ENCODE assay signal across 13 mouse cellular contexts in genomic region chr15:65535606-65536005, GRCm38 (mm10).
DNase-seq lines count a peak whose midpoint lies in the region.
"Had no signal": no experiment of that assay in that cellular context is flagged by ENCODE, and none has a peak within 500 bp of the region (broad histone marks: within the 10 kb centered on the region; RNA-seq: fewer than 3 reads in every experiment).

No protein-coding gene starts in this region.

- DNase-seq in cerebellum, postnatal 10 days = peak; percentile 8 to 26
- no peak for DNase-seq in cerebellum, adult 18-20 months
- DNase-seq in left cerebral cortex, postnatal 4 days = peak; percentile 20
- DNase-seq in left cerebral cortex, adult 9 months (ENCODE audit: low spot score in 2 of 2) = no peak
- DNase-seq in brain, adult 2 months (ENCODE audit: low read depth, low spot score) = peak; percentile 67
- peak; percentile 24 for DNase-seq in telencephalon, adult 2 months (ENCODE audit: low read depth, low spot score)
- DNase-seq in adrenal gland, adult (ENCODE audit: inconsistent age in 2 of 2, low spot score in 1 of 2) = no peak
- no peak for DNase-seq in lung, postnatal 25 days (ENCODE audit: low spot score)
- DNase-seq: adrenal gland, adult 2 months; adrenal gland, postnatal 10 days; adrenal gland, postnatal 25 days; cerebellum, adult 9-10 months; forebrain, postnatal 0 days had no signal

- intact Hi-C loops in left cerebral cortex, postnatal 4 days (cut with DNase I) = no loop called here

Comparison
In these comparisons a context has a peak if more than half of its experiments do, and no peak if none do; other contexts are left out.
1. DNase-seq: peak in cerebellum, postnatal 10 days (2 of 2), left cerebral cortex, postnatal 4 days (single experiment), brain, adult 2 months (single experiment) and telencephalon, adult 2 months (single experiment); none in cerebellum, adult 18-20 months (0 of 2), left cerebral cortex, adult 9 months (0 of 2), adrenal gland, adult (0 of 2) and lung, postnatal 25 days (single experiment).